Mouse (Mus musculus): ENCODE results near the gene Zmym5.
"Not testable (repeated sequence)": the region's sequence is repeated elsewhere in the genome, so short reads cannot be mapped to it uniquely, and the experiment has no call there.

Gene Zmym5

DNA sequence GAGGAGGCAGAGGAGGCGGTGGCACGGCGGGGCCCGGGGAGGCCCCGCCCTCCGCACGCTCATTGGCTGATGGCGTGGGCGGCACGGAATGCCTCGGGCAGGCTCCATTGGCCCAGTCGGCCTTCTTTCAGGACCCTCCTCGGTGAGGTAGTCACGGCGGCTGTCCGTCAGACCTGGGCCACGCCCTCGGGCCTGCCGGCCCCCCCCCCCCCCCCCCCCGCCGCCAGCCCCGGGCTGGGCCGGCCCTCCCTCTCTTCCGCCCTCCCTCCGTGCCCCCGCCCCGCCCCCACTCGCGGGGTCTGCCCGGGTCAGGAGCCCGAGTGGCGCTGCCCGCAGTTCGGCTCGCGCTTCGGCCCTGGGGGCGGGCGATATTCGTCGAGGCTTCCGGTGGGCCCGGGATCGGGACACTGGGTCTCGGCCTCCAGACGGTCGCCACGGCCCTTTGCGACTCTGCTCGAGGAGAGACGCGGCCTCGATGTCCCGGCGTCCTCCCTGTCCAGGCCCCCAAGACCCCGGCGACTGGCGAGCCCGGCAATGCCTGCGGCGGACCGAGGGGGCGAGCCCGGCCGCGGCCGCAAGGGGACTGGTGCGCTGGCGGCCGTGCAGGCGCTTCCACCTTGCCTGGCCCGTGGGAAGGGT is at the start of gene Zmym5:
Gene Zmym5 (minus strand): TSS at position 16 of the 639 bp plus-strand sequence.
- POLR2A ChIA-PET, result interaction anchor here in 1 of 4 experiments (0.6 kb wide), 1 partner anchor 251 kb away, joined by 3 read pairs; no protein-coding TSS in a partner anchor
- CTCF ChIA-PET, result not testable (repeated sequence)

DNA sequence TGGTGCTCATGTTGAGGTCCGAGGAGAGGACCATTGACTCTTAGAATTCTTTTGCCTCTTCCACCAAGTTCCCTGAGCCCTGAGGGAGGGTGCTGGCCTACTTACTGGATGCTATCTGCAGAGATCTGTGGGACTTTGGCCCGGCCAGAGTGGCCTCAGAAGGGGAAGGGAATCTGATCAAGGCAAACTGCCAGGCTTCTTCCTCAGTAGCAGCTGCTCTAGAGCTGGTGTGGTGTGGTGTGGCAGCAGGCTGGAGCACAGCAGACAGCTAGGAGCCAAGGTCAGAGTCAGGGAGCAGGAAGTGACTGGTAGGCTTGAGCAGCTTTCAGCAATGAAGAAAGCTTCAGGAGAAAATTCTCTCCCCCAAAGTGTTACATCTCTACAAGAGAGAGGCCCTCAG is 38.2 kb upstream of the Zmym5 start:
- ChIA-PET CTCF (interaction anchor here in 1 of 4 experiments (0.6 kb wide), 1 partner anchor 58 kb away, joined by 8 read pairs; no protein-coding TSS in a partner anchor), POLR2A (no interaction called here)

DNA sequence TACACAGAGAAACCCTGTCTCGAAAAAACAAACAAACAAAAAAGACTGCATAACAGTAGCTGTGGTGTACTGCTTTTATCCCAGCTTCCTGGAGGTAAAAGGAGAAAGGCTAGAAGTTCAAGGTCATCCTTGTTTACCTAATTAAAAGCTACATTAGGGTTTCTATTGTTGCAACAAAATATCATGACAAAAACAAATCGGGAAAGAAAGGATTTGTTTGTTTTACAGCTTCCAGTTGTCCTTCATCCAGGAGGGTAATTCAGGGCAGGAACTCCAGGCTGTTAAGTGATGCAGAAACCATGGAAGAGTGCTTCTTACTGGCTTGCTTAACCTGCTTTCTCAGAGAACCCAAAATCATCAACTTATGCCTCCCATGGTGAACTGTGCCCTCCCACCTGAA is 36.8 kb upstream of the Zmym5 start:
- POLR2A ChIA-PET, result interaction anchor here in 2 of 4 experiments (0.8 to 1.5 kb wide), 4 partner anchors 14 to 276 kb away, joined by 3 to 8 read pairs (median 4); no protein-coding TSS in a partner anchor
- CTCF ChIA-PET, result no interaction called here

DNA sequence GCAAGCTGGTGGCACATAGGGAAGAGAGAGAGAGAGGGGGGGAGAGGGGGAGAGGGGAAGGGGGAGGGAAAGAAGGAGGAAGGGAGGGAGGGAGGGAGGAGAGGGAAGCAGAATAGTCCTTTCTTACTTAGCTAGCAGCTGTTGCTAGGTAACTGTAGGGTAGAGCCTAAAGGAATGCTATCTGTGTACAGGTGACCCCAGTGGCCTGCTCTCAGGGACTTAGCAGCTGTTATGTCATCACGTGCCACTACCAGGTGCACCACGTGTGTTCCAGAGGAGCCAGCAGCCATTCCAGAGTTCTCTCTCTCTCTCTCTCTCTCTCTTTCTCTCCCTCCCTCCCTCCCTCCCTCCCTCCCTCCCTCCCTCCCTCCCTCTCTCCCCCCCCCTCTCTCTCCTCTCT is 33.0 kb upstream of the Zmym5 start:
- ChIA-PET CTCF (no interaction called here), POLR2A (interaction anchor here in 3 of 4 experiments (0.5 to 1.1 kb wide), 6 partner anchors 9 to 40 kb away, joined by 3 to 7 read pairs (median 3); no protein-coding TSS in a partner anchor)

DNA sequence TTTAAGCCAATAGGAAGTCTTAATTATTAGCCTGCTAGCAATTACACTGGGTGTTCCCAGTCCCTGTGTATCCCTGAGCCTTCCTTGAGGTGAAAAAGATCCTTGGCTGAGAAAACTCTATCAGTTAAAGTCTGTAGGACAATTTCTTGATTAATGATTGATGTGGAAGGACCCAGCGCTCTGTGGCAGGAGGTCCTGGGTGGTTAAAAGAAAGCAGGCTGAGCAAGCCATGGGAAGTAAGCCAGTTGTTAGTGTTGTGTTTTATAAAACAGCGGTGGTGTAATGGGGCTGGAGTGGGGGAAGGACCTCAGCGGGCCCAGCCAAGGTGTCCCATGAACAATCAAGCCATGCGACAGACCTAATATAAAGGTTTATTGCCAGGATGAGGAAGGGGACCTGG is 32.5 kb upstream of the Zmym5 start:
- ChIA-PET POLR2A (interaction anchor here in 3 of 4 experiments (0.6 to 1.1 kb wide), 5 partner anchors 8 to 39 kb away, joined by 3 to 7 read pairs (median 3); no protein-coding TSS in a partner anchor), CTCF (no interaction called here)

DNA sequence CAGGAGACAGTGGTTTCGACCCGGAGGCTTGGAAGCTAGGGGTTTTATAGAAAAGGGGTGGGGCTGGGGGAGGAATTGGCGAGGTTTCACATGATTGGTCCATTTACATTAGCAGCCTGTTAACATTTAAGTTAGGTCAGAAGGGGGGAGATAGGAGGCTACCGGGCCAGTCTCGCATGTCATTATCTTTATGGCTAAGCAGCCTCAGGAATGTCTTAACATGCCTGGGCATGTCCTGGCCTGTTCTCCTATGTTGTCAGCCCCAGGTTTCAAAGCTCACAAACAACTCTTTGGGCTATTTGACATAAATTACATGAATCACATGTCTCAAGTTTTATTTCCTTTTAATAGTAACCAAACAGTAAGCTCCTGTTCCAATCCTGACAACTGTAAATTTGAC is 23.1 kb upstream of the Zmym5 start:
- POLR2A ChIA-PET, result interaction anchor here in 3 of 4 experiments (0.5 to 2.4 kb wide), 9 partner anchors 10 to 616 kb away, joined by 3 to 8 read pairs (median 5); no protein-coding TSS in a partner anchor
- CTCF ChIA-PET, result interaction anchor here in 1 of 4 experiments (0.9 to 1.9 kb wide), 2 partner anchors 18 to 42 kb away, joined by 3 to 5 read pairs; no protein-coding TSS in a partner anchor

DNA sequence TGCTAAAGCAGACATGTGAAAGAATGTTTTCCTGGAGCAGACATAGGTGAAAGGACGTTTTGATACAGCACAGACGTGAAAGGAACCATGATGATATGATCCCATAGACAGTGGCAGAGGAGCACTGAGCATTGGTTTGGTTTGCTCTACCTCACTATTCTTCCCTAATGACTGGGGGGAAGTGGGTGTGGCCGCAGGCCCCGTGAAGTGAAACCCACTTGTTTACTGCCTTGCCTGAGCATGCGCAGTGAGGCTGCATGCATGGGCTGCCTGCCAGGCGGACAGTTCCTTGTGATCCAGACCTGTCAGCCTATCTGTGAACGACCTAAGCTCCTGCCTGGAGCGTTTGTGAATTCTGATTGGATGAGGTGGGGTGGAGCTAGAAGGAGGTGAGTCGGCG is 21.7 kb upstream of the Zmym5 start:
- CTCF ChIA-PET, result interaction anchor here in 1 of 4 experiments (1.9 kb wide), 1 partner anchor 19 kb away, joined by 5 read pairs; no protein-coding TSS in a partner anchor
- POLR2A ChIA-PET, result interaction anchor here in 2 of 4 experiments (0.7 to 2.4 kb wide), 8 partner anchors 11 to 28 kb away, joined by 3 to 8 read pairs (median 4); no protein-coding TSS in a partner anchor

DNA sequence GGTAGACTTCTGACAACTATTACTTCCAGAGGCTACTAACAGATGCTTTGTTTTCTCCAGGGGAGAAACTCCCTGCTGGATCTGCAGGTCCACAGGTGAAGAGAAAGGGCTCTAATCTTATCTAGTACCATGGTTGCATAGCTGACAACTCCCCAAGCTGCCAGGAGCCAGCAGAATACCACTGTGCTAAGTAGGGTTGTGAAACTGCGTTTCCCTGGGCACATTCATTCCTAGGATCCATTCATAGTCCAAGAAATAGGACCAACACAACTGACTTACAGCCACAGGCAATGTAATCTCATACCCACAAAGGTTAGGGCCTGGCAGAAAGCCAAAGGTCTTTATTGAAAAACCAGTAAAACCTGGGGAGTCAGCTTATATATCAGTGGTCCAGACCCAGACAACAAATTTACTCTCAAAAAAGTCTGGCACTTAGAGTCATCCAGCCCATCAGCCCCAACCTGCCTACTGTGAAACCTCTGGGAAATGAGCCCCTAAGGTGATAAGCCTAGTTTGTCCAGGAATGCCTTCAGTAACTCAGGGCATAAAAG is 21.1 kb upstream of the Zmym5 start:
- CTCF ChIA-PET, result no interaction called here
- POLR2A ChIA-PET, result interaction anchor here in 3 of 4 experiments (0.9 to 2.4 kb wide), 6 partner anchors 12 to 22 kb away, joined by 3 to 8 read pairs (median 5); no protein-coding TSS in a partner anchor

DNA sequence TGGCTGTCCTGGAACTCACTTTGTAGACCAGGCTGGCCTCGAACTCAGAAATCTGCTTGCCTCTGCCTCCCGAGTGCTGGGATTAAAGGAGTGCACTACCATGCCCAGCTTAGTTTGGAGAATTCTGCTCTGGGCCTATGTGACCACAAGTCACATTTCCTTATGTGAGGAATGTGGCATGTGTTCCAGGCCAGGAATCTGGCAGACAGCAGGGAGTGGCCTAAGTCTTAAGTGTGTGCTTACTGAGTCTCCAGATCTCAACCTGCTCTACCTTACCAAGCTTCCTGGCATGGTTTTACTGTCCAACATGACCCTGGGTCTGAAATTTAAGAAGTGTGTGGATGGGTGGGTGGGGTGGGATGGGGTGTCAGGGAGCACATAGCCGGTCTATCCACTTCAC is 20.6 kb upstream of the Zmym5 start:
- POLR2A ChIA-PET, result interaction anchor here in 2 of 4 experiments (0.7 to 2.0 kb wide), 4 partner anchors 15 to 28 kb away, joined by 3 to 5 read pairs (median 4); no protein-coding TSS in a partner anchor
- CTCF ChIA-PET, result no interaction called here

DNA sequence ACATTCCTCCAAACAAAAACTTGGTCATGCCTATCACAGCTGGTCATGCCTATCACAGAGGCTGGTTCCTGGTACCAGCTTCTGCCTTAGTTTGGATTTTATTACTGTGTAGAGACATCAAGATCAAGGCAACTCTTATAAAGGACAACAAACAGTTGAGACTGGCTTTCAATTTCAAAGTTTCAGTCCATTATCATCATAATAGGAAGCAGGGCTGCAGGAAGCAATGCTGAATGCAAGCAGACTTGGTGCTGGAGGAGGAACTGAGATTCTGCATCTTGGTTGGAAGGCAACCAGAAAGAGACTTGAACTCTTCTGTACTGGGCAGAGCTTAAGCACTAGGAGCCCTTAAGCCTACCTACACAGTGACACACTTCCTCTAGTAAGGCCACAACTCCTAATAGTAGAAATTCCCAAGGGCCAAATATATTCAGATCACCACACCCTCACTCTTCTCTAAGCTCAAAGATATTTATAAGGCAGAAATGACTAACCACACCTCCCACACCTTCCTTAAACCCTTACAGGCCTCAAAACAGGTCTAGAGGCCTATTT is 19.1 kb upstream of the Zmym5 start:
- CTCF ChIA-PET, result interaction anchor here in 1 of 4 experiments (0.6 kb wide), 1 partner anchor 47 kb away, joined by 3 read pairs; no protein-coding TSS in a partner anchor
- POLR2A ChIA-PET, result interaction anchor here in 1 of 4 experiments (0.7 to 1.1 kb wide), 5 partner anchors 14 to 258 kb away, joined by 3 to 7 read pairs (median 4); no protein-coding TSS in a partner anchor

DNA sequence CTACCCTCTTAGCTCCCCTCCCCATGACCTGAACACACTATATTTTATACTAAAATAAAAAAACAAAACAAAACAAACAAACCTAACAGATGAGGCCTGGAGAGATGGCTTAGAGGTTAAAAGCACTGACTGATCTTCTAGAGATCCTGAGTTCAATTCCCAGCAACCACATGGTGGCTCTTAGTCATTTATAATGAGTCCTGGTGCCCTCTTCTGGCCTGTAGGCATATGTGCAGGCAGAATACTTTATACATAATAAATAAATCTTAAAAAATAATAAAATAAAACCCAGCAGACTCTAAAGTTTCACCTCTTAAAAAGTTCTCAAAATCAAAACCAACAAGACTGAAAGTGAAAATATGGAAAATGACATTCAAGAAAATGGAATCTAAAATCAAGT is 13.0 kb upstream of the Zmym5 start:
- POLR2A ChIA-PET, result interaction anchor here in 1 of 4 experiments (0.7 kb wide), 1 partner anchor 442 kb away, joined by 5 read pairs; no protein-coding TSS in a partner anchor
- CTCF ChIA-PET, result interaction anchor here in 2 of 4 experiments (0.6 to 0.9 kb wide), 3 partner anchors 103 to 1263 kb away, joined by 4 to 9 read pairs (median 5); no protein-coding TSS in a partner anchor

DNA sequence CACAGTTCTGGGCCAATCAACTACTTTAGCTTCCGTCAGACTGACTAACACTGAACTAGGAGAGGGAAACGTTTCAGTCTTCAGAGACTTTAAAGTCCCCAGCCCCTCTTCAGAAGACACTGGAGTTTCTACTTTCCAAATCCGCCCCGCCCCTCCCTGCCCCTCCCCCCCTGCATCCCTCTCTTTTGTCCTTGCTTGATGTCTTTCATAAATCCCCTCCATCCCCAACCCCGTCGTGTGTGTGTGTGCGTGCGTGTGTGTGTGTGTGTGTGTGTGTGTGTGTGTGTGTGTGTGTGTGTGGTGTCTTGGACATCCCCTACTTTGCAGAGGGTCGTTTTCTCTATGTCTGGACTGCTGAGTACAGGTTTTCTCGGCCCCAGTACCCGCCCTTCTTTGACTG is 6.1 kb upstream of the Zmym5 start:
- ChIA-PET CTCF (no interaction called here), POLR2A (interaction anchor here in 3 of 4 experiments (0.5 to 1.0 kb wide), 3 partner anchors 15 to 646 kb away, joined by 3 read pairs; no protein-coding TSS in a partner anchor)

DNA sequence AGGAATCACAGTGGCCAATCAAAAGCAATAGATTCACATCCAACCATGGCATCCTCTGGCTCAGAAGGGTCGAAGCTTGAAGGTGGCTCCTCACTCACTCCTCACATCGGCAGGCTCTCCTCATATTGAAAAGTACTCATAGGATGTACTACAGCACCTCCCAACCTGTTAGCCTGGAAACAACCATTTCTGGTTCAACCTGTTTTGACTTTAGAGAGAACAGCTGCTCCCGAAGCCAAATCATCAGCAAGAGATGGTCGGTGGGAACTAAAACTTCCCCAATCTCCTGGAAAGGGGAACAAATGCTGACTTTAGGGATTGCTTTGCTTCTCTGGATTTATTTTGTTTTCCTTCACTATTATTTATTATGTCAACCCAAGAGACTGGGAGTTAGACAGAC is 5.6 kb upstream of the Zmym5 start:
- ChIA-PET POLR2A (interaction anchor here in 2 of 4 experiments (0.9 to 1.0 kb wide), 2 partner anchors 15 to 70 kb away, joined by 3 read pairs; no protein-coding TSS in a partner anchor), CTCF (no interaction called here)

DNA sequence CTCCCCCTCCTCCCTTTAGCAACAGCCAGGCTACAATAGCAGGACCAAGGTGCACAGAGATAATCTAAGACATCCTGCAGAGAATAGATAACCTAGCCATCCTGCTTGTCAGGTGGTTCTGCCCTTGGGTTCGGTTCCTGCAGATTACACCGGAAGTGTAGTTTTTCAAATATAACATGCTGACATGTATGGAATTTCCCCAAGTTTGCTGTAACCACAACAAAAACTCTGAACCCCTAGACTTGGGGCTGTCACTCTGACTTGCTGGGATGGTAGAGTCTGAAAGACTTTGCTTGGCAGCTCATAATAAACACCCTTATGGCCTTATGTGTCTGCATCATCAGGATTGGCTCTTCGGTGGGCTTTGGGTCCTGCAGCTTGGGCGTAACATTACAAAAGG is 5.0 kb upstream of the Zmym5 start:
- CTCF ChIA-PET, result no interaction called here
- POLR2A ChIA-PET, result no interaction called here

DNA sequence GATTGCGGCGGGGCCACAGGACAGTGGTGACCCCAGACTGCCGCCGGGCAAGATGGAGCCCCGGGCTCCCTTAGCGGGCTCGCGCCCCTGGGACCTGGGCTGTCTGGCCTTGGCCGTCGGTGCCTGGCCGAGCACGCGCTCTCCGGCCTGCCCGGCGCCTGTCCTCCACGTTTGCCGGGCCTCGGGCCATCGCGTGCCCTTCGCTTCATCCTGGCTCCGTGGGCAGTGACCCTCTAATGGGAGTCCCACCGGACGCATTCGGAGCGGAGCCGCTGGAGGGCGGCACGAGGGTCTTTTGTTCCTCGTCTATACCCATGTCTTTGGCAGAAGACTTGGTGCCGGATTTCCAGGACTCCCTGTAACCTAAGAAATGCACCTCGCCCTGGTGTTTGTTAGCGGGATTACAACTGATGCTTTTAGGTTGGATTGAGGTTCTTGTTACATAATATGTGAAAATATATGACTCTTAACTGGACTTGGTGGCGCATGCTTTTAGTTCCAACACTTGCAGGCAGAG is 1.1 kb upstream of the Zmym5 start:
- CTCF ChIA-PET, result no interaction called here
- POLR2A ChIA-PET, result no interaction called here

DNA sequence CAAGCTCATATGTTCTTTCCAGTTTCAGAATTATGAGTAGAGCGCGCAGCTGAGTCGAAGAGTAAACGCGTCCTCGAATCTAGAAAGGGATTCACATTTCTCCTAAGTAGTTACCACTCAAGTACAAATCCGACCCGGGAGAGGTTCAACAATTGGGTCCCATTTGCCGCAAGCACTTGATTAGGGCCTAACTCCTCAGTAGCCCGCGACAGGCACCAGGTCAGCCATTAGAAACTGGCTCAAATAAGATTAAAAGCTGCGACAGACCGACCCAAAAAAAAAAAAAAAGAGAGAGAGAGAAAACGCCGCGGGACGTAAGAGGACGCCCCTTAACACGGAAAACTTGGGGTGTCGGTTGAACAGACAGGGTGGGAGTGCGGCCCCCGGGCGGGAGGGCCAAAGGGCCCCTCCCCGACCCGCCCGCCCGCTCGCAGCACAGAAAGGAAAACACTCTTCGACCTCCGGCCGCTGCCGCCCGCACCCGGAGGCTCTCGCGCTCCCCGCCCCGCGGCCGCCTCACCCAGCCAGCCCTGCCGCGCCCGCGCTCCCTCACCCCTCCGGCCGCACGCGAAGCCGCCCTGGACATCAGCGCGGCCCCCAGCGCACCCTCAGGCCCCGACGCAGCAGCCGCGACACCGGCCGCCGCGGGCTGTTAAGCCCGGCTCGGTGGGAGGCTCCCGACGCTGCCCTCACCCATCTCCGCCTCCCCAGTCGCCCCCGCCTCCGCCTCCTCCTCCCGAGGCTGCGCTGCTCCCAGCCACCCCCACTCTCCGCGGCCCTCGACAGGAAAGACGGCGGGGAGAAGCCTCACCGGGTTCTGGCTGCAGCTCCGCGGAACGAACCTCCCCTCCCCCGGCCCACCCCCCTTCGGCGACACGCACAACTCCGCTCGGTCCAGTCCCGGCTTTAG is 480 bp downstream of the Zmym5 start:
- POLR2A ChIA-PET, result interaction anchor here in 3 of 4 experiments (0.6 to 2.0 kb wide), 11 partner anchors 12 to 987 kb away, joined by 3 to 7 read pairs (median 3); partner anchors contain the start of gene Sap18 (in 1 of the 3)
- CTCF ChIA-PET, result not testable (repeated sequence)

DNA sequence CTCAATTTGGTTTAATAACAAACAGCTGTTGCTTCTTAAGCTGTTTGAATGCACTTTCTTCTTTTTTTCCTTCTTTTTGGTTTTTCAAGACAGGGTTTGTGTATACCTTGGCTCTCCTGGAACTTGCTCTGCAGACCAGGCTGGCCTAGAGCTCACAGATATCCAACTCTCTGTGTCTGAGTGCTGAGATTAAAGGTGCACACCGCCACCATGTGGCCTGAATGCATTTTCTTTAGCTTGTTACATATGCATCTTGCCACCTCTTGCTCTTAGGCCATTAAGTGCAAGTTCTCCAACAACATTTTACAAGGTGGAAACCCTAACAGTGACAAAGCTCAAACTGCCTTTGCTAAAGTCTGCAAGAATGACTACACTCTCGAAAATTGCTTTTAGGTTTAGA is 18.3 kb downstream of the Zmym5 start:
- ChIA-PET CTCF (interaction anchor here (0.5 to 2.4 kb wide), 24 partner anchors 8 to 479 kb away, joined by 3 to 22 read pairs (median 4); no protein-coding TSS in a partner anchor), POLR2A (interaction anchor here in 2 of 4 experiments (0.7 to 1.9 kb wide), 7 partner anchors 8 to 16 kb away, joined by 3 to 7 read pairs (median 3); no protein-coding TSS in a partner anchor)

DNA sequence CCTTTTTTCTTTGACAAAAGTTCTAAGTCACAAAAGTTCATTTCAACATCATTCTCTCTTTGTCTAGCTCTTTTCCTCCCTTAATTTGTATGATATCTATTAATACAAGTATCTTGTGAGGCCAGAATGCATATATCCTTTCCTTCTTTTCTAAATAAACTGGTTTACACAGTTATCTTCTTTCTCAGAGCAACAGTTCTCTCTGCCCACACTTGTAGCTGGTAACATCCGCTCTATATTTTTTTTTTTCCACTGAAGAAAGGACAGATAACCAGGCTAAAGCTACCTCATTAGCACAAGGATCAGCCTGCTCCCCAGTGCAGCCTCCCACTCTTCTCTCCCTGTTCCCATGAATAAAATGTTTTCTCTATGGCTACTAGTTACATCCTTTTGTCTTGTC is 26.9 kb downstream of the Zmym5 start:
- ChIA-PET POLR2A (interaction anchor here in 1 of 4 experiments (0.7 to 1.2 kb wide), 2 partner anchors 8 to 9 kb away, joined by 3 read pairs; no protein-coding TSS in a partner anchor), CTCF (interaction anchor here in 1 of 4 experiments (1.3 kb wide), 1 partner anchor 9 kb away, joined by 4 read pairs; no protein-coding TSS in a partner anchor)

Measured in embryonic stem cell, embryonic (primary cell).